Mouse (Mus musculus) kidney, embryonic 14.5 days (tissue): Measurements from ENCODE around the gene Senp5. TPM values are rescaled to one million over a fixed set of nuclear protein-coding genes. Genes with fewer than 3 reads are reported as not detected.

ENCODE experiments used
- ATAC-seq: fragments of 200-750 bp; cut with Nextera tagmentation; 2 replicates; pipeline ENCODE4 v1.8.0; 2017; ENCODE audit warnings: moderate number of reproducible peaks, mild to moderate bottlenecking, moderate TSS enrichment, moderate library complexity; ENCODE audit not compliant: low FRiP score, low TSS enrichment
- H3K27ac ChIP-seq: fragments of 300-500 bp; sonication (generic); 2 replicates; pipeline ENCODE4 v1.5.1; 2014; ENCODE audit warnings: low read depth, mild to moderate bottlenecking, low read length, moderate library complexity, mixed read lengths
- H3K27me3 ChIP-seq: fragments of 300-500 bp; sonication (generic); 2 replicates; pipeline ENCODE4 v1.6.1; 2014; ENCODE audit warnings: mild to moderate bottlenecking, low read length; ENCODE audit not compliant: control insufficient read depth, insufficient read depth
- H3K36me3 ChIP-seq: fragments of 300-500 bp; sonication (generic); 2 replicates; pipeline ENCODE4 v1.6.1; 2014; ENCODE audit warnings: low read length, mixed read lengths; ENCODE audit not compliant: control insufficient read depth, insufficient read depth
- H3K4me1 ChIP-seq: fragments of 300-500 bp; sonication (generic); 2 replicates; pipeline ENCODE4 v1.6.1; 2014; ENCODE audit warnings: low read length, mixed read lengths; ENCODE audit not compliant: control insufficient read depth, insufficient read depth
- H3K4me2 ChIP-seq: fragments of 300-500 bp; sonication (generic); replicated peaks from 2 replicates; pipeline ENCODE4 v1.6.1; 2014; ENCODE audit warnings: low read depth, mild to moderate bottlenecking, low read length
- H3K4me3 ChIP-seq: fragments of 300-500 bp; sonication (generic); 2 replicates; pipeline ENCODE4 v1.5.1; 2014; ENCODE audit warnings: mild to moderate bottlenecking, low read length
- H3K9ac ChIP-seq: fragments of 300-500 bp; sonication (generic); 2 replicates; pipeline ENCODE4 v1.6.1; 2014; ENCODE audit warnings: low read depth, mild to moderate bottlenecking, low read length, moderate library complexity
- H3K9me3 ChIP-seq: fragments of 300-500 bp; sonication (generic); 2 replicates; pipeline ENCODE4 v1.6.1; 2016; ENCODE audit warnings: low read length; ENCODE audit not compliant: control insufficient read depth
- WGBS: fragments of 180-500 bp; shearing (Covaris S2); extraction: QIAGEN DNeasy Blood & Tissue Kit; methylation state at CpG from one replicate; pipeline ENCODE4 v1.1.7; 2014; 5-methylcytosine and 5-hydroxymethylcytosine counted together
- polyA plus RNA-seq: library from polyadenylated mRNA; unstranded; fragments of >200 nt; fragmentation: Nextera tagmentation; extraction: Ambion mirVana; gene quantifications from 2 replicates; pipeline ENCODE4 v1.2.1, GENCODE M21; 2014

Senp5 gene
- polyA plus RNA-seq: 10.2 and 11.6 TPM in 2 replicates

GRCm38 (mm10) chr16:32002509-32003477 is at the start of gene Senp5:
Gene Senp5, minus strand, starts transcription at chr16:32003287.
- H3K4me2 ChIP-seq: peak within 1 kb of the TSS; percentile 87

GRCm38 (mm10) chr16:32042367-32042766 is 39.3 kb upstream of the Senp5 start:
- no peaks in the 10 kb centered on the region for H3K4me1 ChIP-seq
- H3K27ac ChIP-seq: no peak overlapping the region
- H3K36me3 ChIP-seq: peaks cover 69% of the 10 kb centered on the region
- H3K27me3 ChIP-seq: no peaks in the 10 kb centered on the region
- no peak overlapping the region for H3K4me2 ChIP-seq
- no peaks in the 10 kb centered on the region for H3K9me3 ChIP-seq
- no peak overlapping the region for H3K4me3 ChIP-seq
- WGBS: 90% methylated on average over 4 of the region's 4 CpGs
- H3K9ac ChIP-seq: no peak overlapping the region
- no peak for ATAC-seq

More at GRCm38 (mm10) chr16:32002509-32003477, at the start of gene Senp5:
- WGBS: under 1% methylated on average over 66 of the region's 66 CpGs
- H3K9me3 ChIP-seq: no peaks in the 10 kb centered on the region
- H3K36me3 ChIP-seq: peaks cover 11% of the 10 kb centered on the region; the same call in 1 of the 2 replicates
- H3K27me3 ChIP-seq: no peaks in the 10 kb centered on the region
- peak within 1 kb of the TSS; percentile 89 for H3K9ac ChIP-seq
- peak within 1 kb of the TSS; percentile 66 for H3K27ac ChIP-seq
- peak; percentile 95 for ATAC-seq
- H3K4me3 ChIP-seq: peak within 1 kb of the TSS; percentile 97
- H3K4me1 ChIP-seq: peaks cover 6% of the 10 kb centered on the region

- peaks cover 70% of the 10 kb centered on the region for H3K36me3 ChIP-seq
- H3K9ac ChIP-seq: no peak overlapping the region
- H3K27me3 ChIP-seq: no peaks in the 10 kb centered on the region
- WGBS: 95% methylated on average over 9 of the region's 9 CpGs
- H3K4me1 ChIP-seq: no peaks in the 10 kb centered on the region
- H3K9me3 ChIP-seq: no peaks in the 10 kb centered on the region
- ATAC-seq: no peak
- H3K27ac ChIP-seq: no peak overlapping the region
- no peak overlapping the region for H3K4me3 ChIP-seq
- no peak overlapping the region for H3K4me2 ChIP-seq
Measured at GRCm38 (mm10) chr16:32019678-32020077, 16.6 kb upstream of the Senp5 start.

GRCm38 (mm10) chr16:32010330-32010729 is 7.2 kb upstream of the Senp5 start:
- Histone ChIP-seq H3K9ac (no peak overlapping the region), H3K4me1 (no peaks in the 10 kb centered on the region), H3K36me3 (peaks cover 6% of the 10 kb centered on the region; the same call in 1 of the 2 replicates), H3K27ac (no peak overlapping the region), H3K4me3 (no peak overlapping the region), H3K9me3 (no peaks in the 10 kb centered on the region), H3K4me2 (no peak overlapping the region), H3K27me3 (no peaks in the 10 kb centered on the region)
- peak; percentile 48; the same call in 1 of the 2 replicates for ATAC-seq
- WGBS: 73% methylated on average over 4 of the region's 4 CpGs

- Histone ChIP-seq H3K9ac (no peak overlapping the region), H3K27ac (no peak overlapping the region), H3K27me3 (no peaks in the 10 kb centered on the region), H3K4me1 (no peaks in the 10 kb centered on the region), H3K4me3 (no peak overlapping the region), H3K4me2 (no peak overlapping the region), H3K36me3 (peaks cover 6% of the 10 kb centered on the region; the same call in 1 of the 2 replicates), H3K9me3 (no peaks in the 10 kb centered on the region)
- WGBS: 18% methylated on average over 5 of the region's 5 CpGs
- ATAC-seq: peak; percentile 71
Measured at GRCm38 (mm10) chr16:32009913-32010312, 6.8 kb upstream of the Senp5 start.

- no peak overlapping the region for H3K4me2 ChIP-seq
- no peak overlapping the region for H3K4me3 ChIP-seq
- ATAC-seq: no peak
- H3K27me3 ChIP-seq: no peaks in the 10 kb centered on the region
- WGBS: 71% methylated on average over 10 of the region's 10 CpGs
- no peaks in the 10 kb centered on the region for H3K4me1 ChIP-seq
- H3K9ac ChIP-seq: no peak overlapping the region
- no peak overlapping the region for H3K27ac ChIP-seq
- H3K9me3 ChIP-seq: no peaks in the 10 kb centered on the region
- peaks cover 3% of the 10 kb centered on the region; the same call in 1 of the 2 replicates for H3K36me3 ChIP-seq
Measured at GRCm38 (mm10) chr16:32008529-32009293, 5.6 kb upstream of the Senp5 start.

GRCm38 (mm10) chr16:32004731-32005130 is 1.6 kb upstream of the Senp5 start:
- H3K4me1 ChIP-seq: peaks cover 6% of the 10 kb centered on the region
- H3K4me2 ChIP-seq: no peak overlapping the region
- no peak overlapping the region for H3K27ac ChIP-seq
- no peak overlapping the region for H3K4me3 ChIP-seq
- no peak overlapping the region for H3K9ac ChIP-seq
- no peaks in the 10 kb centered on the region for H3K9me3 ChIP-seq
- no peaks in the 10 kb centered on the region for H3K27me3 ChIP-seq
- ATAC-seq: no peak
- H3K36me3 ChIP-seq: no peaks in the 10 kb centered on the region; the same call in 1 of the 2 replicates
- 96% methylated on average over 3 of the region's 3 CpGs for WGBS

- Histone ChIP-seq H3K9ac (no peak overlapping the region), H3K4me1 (no peaks in the 10 kb centered on the region), H3K4me3 (no peak overlapping the region), H3K4me2 (no peak overlapping the region), H3K27ac (no peak overlapping the region), H3K27me3 (no peaks in the 10 kb centered on the region), H3K9me3 (no peaks in the 10 kb centered on the region), H3K36me3 (peaks cover 23% of the 10 kb centered on the region; the same call in 1 of the 2 replicates)
- 74% methylated on average over 5 of the region's 5 CpGs for WGBS
- ATAC-seq: no peak
Measured at GRCm38 (mm10) chr16:31996371-31996770, 6.7 kb downstream of the Senp5 start.
